Mouse (Mus musculus): ENCODE data around the gene Pkd2.

Gene Pkd2

DNA sequence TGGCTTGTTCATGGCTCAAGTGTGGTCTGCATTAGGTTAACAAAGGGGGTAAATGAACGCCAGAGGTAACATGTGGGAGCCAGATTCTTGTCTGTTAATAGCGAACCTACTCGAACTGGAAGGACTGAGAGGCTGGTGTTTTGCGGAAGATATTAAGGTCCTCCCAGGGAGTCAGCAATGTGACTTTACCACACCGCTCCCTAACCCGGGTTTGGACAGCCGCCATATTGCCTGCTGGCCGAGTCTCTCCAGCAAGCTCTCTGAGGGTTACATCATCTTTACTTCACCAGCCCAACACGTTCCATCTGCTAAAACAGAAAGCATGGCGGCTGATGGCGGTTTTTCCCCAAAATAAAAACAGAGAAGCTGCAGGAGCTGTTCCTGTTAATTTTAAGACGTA lies 6.5 kb downstream of the Pkd2 start:
- WGBS = 66% methylated on average over 12 of the region's 12 CpGs

DNA sequence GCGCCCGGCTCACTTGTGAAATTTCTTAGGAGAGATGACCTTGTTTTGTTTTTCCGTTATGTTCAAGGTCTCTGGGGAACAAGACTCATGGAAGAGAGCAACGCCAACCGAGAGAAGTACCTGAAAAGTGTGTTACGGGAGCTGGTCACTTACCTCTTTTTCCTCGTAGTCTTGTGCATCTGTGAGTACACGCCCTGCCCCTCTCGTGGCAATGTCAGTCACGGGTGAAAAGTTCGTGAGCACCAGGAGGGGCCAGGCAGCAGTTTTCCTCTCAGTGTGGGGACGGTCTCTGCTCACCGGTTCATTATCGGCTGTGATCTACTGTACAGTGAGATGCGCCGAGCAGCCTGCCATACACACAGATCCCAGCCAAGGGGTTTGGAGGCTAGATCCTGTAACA lies 7.6 kb downstream of the Pkd2 start:
- WGBS = 96% methylated on average over 16 of the region's 16 CpGs

DNA sequence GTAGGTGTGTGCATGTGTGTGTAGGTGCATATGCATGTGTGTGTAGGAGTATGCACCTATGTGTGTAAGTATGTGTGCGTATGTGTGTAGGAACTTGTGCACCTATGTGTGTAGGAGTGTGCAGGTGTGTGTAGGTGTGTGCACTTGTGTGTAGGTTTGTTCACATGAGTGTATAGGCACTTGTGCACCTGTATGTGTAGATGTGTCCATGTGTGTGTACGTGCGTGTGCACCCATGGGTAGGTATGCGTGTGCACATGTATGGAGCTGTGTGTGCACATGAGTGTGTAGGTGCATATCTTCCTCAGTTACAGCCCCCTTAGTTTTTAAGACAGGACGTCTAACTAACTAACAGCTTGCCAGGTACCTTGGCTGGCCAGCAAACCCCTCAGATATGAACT lies 9.3 kb downstream of the Pkd2 start:
- 91% methylated on average over 5 of the region's 5 CpGs for WGBS

DNA sequence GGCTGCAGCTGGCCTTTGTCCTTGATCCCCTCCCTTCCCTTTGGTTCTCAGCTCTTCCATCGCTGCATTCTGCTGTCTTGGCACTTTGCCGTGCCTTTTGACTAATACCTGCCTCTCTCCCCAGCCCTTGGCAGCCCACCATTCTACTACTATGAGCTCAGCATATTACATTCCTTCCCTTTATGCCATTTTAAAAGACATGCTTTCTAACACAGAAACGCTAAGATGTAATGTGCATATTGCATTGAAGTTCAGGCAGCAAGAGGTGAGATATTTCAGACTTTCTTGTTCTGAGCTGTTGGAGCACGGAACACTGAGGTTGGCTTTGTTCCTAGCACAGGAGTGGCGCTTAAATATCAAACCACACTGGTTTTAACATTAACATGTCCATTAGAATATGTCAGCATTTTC lies 11.7 kb downstream of the Pkd2 start:
- WGBS = 38% methylated on average over 5 of the region's 5 CpGs

DNA sequence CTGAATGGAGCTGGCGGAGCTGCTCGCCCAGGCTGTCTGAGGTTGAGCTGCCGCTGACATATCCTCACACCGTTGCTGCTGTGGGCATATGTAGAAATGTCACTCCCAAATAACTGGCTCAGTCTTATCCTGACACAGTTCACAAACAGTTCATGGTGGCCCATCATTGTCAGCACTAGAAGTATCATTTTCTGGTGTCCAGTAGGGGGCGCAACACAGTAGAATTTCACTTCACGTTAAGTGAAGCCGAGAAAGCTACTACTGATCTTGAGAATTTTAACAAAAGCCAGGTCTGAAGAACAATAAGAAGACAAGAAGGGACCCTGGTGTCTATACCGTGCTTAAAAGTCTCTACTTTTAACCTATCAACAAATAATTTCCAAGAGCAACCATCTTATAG lies 13.1 kb downstream of the Pkd2 start:
- WGBS = 89% methylated on average over 8 of the region's 8 CpGs

DNA sequence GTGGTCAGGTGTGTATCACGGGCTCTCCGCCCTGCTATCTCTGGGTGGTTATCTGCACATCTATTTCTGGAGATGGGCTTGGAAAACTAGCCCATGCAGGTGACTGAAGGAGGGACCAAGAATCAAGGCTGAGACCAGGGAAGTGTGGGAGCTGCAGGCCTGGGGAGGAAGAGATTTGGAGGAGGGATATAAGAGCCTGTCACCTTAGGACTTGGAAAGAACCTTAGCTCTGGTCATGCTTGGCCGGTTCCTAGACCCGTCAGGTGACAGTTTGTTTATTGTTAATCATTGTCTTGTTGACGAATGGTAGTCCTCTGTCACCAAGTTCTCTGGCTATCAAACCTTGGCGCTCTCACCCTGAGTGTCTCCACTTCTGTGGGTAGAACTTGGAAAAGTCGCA lies 21.1 kb downstream of the Pkd2 start:
- 92% methylated on average over 7 of the region's 7 CpGs for WGBS

DNA sequence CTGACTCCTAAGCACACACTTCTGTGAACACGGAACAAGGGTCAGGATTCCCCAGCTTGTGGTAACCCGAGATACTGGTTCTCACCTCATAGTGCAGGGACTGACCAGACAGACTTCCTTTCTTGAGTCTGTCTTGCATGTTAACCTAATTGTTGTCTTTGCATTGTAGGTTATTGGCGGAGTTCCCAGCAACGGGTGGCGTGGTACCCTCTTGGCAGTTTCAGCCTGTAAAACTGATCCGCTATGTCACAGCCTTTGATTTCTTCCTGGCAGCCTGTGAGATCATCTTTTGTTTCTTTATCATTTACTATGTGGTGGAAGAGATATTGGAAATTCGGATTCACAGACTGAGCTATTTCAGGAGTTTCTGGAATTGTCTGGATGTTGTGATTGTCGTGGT lies 23.6 kb downstream of the Pkd2 start:
- WGBS = 52% methylated on average over 8 of the region's 8 CpGs

DNA sequence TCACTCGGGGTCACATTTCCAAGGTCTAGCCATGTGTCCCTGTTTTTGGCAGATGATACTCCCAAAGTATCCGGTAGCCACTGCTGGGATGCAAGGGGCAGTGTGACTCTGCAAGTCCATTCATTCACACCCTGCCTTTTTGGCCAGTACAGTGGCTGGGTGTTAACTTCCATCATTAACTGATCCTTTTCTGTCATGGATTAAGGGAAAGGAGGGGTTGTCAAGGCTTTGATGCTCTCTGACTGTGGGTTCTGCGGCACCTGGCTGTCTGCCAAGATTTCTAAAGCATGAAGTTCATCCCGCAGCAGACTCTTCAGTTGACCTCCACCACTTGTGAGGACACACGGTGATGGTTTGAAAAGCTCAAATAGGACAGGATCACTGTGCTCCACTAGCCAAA lies 32.3 kb downstream of the Pkd2 start:
- WGBS = 54% methylated on average over 5 of the region's 5 CpGs

DNA sequence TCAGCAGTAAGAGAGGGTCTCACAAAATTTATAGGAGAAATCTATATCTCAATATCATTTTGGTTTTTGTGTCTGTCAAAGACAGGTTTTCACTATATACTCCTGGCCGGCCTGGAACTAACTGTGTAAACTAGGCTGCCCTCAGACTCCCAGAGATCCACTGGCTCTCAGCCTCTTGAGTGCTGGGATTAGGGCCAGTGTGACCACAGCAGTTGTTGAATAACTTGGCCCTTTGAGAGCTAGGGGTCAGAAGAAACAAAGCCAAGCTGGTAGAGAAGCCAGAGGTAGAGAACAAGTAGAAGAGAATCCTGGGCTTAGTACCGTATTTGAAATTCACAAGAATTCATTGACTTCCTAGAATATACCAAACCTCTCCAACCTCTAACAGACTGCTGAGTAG lies 45.6 kb downstream of the Pkd2 start:
- 86% methylated on average over 2 of the region's 2 CpGs for WGBS

DNA sequence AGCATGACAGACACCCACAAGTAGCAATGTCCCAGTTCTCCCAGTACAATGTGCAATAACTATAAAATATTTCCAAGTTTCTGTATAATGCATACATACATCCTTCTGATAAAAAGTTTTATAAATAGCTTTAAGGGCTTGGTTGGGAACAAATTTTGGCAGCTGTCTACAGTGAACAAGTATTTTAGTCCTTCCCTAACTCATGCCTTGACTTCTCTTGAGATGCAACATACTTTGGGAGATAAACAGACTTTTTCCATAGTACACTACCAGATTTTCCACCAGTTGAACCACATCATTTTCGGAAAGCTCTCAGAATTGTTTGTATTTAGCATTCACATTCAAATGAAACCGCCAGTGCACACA lies 48.6 kb downstream of the Pkd2 start:
- WGBS = 0% methylated on average over 2 of the region's 2 CpGs

DNA sequence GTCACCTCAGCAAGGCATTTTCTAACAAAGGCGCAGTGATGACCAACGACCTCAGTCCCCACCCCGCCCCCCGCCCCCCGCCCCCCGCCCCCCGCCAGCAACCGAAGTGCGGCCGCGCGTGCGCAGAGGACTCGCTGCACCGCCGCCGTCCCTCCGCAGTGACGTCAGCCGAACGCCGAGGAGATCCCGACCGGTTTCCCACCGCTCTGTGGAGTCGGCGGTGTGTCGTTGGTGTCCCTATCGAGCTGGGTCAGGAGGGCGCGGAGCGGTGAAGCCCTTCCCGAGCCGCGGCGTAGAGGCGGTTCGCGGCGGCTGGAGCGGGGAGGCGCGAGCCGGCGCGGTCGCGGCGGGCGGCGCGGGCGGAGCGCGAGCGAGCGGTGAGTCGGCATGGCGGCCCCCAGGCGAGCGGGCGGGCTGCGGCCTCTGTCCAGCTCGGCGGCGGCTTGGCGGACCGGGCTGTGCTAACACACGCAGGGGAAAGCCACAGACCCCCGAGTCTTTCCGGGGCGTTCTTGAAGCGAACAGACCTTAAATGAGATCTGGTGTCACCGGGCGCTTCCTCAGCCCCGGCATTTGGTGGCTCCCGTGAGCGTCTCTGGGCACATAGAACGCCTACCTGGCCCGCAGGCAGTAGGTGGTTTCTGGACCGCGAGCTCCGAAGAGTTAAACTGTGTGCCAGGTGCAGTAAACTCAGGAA lies 49.1 kb downstream of the Pkd2 start, which contains the start of gene BC005561:
BC005561 (plus strand) TSS at position 158 of the 697 bp plus-strand sequence.
- WGBS = under 1% methylated on average over 74 of the region's 83 CpGs

DNA sequence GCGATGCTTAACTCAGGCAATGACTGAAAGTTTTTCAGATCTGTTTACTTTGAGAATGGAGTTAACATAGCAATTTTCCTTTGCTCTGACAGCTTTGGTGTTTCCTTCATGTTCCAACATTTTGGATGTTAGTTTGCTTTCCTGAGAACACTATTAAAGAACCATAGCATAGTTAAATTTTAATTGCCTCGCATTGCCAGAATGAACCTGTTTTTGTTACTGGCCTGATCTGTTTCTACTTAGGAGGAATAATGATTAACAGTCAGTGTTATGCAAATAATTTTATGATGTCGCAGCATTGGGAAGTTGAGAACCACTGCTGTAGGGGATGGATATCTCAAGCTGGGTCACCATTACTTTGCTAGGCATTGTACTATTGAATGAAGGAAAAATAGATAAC lies 52.0 kb downstream of the Pkd2 start:
- WGBS = 78% methylated on average over 3 of the region's 3 CpGs

DNA sequence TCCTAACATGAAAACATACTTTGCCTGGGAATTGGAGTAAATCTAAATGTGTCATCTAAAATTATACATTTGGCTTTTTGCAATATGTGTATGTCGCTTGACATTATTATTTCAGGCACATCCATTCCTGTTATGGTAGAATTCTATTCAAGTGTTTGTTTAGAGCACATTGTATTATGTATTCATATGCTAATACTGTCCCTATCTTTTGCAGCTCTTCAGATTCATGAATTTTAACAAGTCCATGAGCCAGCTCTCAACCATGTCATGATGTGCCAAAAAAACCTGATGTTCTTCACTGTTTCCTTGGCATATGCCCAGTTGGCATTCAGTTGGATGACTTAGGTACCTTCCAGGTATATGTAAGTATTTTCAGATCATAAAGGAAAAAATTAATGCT lies 79.4 kb downstream of the Pkd2 start:
- WGBS = 37% methylated on average over 1 of the region's 1 CpGs

DNA sequence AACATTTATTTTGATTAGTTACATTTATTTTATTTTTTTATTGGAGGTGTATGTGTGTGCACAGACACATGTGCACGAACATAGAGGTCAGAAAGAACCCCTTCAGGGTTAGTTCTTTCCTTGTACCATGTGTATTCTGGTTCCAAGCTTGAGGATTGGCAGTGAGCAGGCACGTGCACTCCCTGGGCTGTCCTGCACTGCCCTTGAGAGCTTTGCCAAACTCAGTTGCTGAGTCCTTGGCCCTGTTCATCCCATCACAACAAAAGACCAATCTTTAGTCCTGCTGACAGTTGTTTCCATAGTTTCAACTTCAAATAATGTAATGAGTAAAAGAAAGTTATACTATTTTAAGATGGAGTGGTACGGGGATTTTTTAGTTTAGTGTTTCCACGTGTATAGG lies 80.1 kb downstream of the Pkd2 start:
- WGBS = 75% methylated on average over 4 of the region's 4 CpGs

Measured in cerebral cortex, adult 2 months (tissue).